Mouse (Mus musculus) MEL-GATA-1-ER (cell line): Measurements from ENCODE around the gene Htr3a.

Experiments
- DNase-seq: peaks from one replicate; pipeline ENCODE4 v3.0.0-alpha.2; 2012; ENCODE audit warnings: low read depth; ENCODE audit errors: extremely low read depth

The Htr3a gene

DNA sequence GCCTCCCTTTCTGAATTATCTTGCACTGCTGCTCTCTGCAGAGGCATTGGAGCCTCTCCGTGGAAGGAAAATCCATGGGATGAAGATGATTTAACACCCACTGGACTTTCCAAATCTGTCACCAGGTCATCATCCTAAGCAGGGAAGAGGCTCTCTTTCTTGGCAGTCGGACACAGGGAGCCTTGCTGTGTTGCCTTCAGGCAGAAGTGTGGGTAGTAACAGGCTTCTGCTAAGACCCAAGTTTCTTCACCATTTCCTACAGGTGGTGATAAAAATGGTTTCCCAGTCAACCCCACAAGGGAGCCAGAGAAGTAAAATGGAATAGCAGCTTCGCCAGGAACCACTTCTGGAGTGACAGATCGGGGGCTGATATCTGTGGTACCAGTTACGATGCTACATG lies 61.4 kb downstream of the Htr3a start:
- DNase-seq: no peak
